Mouse (Mus musculus) lung, postnatal 0 days (tissue): ENCODE results near the gene Rnf43. TPM values are rescaled to one million over a fixed set of nuclear protein-coding genes. Genes with fewer than 3 reads are reported as not detected.

Experiments used
- ATAC-seq: fragments of 200-750 bp; cut with Nextera tagmentation; 2 replicates; pipeline ENCODE4 v1.8.0; 2017; ENCODE audit warnings: moderate library complexity
- DNase-seq: peaks from one replicate; pipeline ENCODE4 v3.0.0-alpha.2; 2016; ENCODE audit warnings: low spot score
- H3K27ac ChIP-seq: fragments of 300-500 bp; sonication (generic); 2 replicates; pipeline ENCODE4 v1.5.1; 2014; ENCODE audit warnings: antibody characterized with exemption, mild to moderate bottlenecking, low read length, mixed read lengths
- H3K27me3 ChIP-seq: fragments of 300-500 bp; sonication (generic); replicated peaks from 2 replicates; pipeline ENCODE4 v1.6.1; 2014; ENCODE audit warnings: low read length, mixed read lengths; ENCODE audit not compliant: insufficient read depth
- H3K36me3 ChIP-seq: fragments of 300-500 bp; sonication (generic); 2 replicates; pipeline ENCODE4 v1.6.1; 2014; ENCODE audit warnings: low read length, mixed read lengths; ENCODE audit not compliant: insufficient read depth
- H3K4me1 ChIP-seq: fragments of 300-500 bp; sonication (generic); 2 replicates; pipeline ENCODE4 v1.6.1; 2014; ENCODE audit warnings: antibody characterized with exemption, low read depth, low read length, mixed read lengths; ENCODE audit not compliant: insufficient read depth
- H3K4me2 ChIP-seq: fragments of 300-500 bp; sonication (generic); replicated peaks from 2 replicates; pipeline ENCODE4 v1.6.1; 2014; ENCODE audit warnings: low read depth, mild to moderate bottlenecking, low read length, moderate library complexity, mixed read lengths
- H3K4me3 ChIP-seq: fragments of 300-500 bp; sonication (generic); 2 replicates; pipeline ENCODE4 v1.5.1; 2014; ENCODE audit warnings: low read depth, low read length
- H3K9ac ChIP-seq: fragments of 300-500 bp; sonication (generic); replicated peaks from 2 replicates; pipeline ENCODE4 v1.6.1; 2014; ENCODE audit warnings: low read depth, mild to moderate bottlenecking
- H3K9me3 ChIP-seq: fragments of 300-500 bp; sonication (generic); 2 replicates; pipeline ENCODE4 v1.6.1; 2016; ENCODE audit warnings: low read length, mixed read lengths
- CTCF ChIP-seq: IDR thresholded peaks from 2 replicates; pipeline ENCODE4 v1.5.1; 2016; ENCODE audit warnings: antibody characterized with exemption, mild to moderate bottlenecking
- EP300 ChIP-seq: IDR thresholded peaks from 2 replicates; pipeline ENCODE4 v1.6.1; 2016; ENCODE audit warnings: antibody characterized with exemption, mild to moderate bottlenecking, control low read depth
- WGBS: fragments of 180-500 bp; shearing (Covaris S2); extraction: QIAGEN DNeasy Blood & Tissue Kit; methylation state at CpG from one replicate; pipeline ENCODE4 v1.1.7; 2014; 5-methylcytosine and 5-hydroxymethylcytosine counted together
- polyA plus RNA-seq: library from polyadenylated mRNA; unstranded; fragments of >200 nt; fragmentation: Nextera tagmentation; extraction: Ambion mirVana; gene quantifications from 2 replicates; pipeline ENCODE4 v1.2.1, GENCODE M21; 2015

Rnf43 gene
- polyA plus RNA-seq, 1 experiment from 2014 or later, result 4.6 TPM

GRCm38 (mm10) chr11:87703654-87704053 is 41.1 kb downstream of the Rnf43 start:
- 67% methylated on average over 5 of the region's 5 CpGs for WGBS
- no peak overlapping the region for H3K4me2 ChIP-seq
- H3K27me3 ChIP-seq, result no peaks in the 10 kb centered on the region

GRCm38 (mm10) chr11:87704289-87704688 is 41.8 kb downstream of the Rnf43 start:
- no peak for DNase-seq
- Histone ChIP-seq H3K4me3 (no peak overlapping the region), H3K36me3 (no peaks in the 10 kb centered on the region), H3K27ac (no peak overlapping the region), H3K4me1 (no peaks in the 10 kb centered on the region), H3K9me3 (no peaks in the 10 kb centered on the region), H3K4me2 (no peak overlapping the region), H3K9ac (no peak overlapping the region), H3K27me3 (no peaks in the 10 kb centered on the region)
- ATAC-seq, result no peak
- TF ChIP-seq CTCF, result no peak
- TF ChIP-seq EP300, result no peak
- 55% methylated on average over 9 of the region's 9 CpGs for WGBS

More at GRCm38 (mm10) chr11:87703654-87704053, 41.1 kb downstream of the Rnf43 start:
- DNase-seq (no peak), ATAC-seq (no peak)
- no peak for TF ChIP-seq CTCF
- TF ChIP-seq EP300, result no peak
- no peak overlapping the region for H3K27ac ChIP-seq
- no peak overlapping the region for H3K9ac ChIP-seq
- no peaks in the 10 kb centered on the region for H3K9me3 ChIP-seq
- H3K36me3 ChIP-seq, result no peaks in the 10 kb centered on the region
- H3K4me1 ChIP-seq, result no peaks in the 10 kb centered on the region
- H3K4me3 ChIP-seq, result no peak overlapping the region

- Histone ChIP-seq H3K9me3 (no peaks in the 10 kb centered on the region), H3K27ac (no peak overlapping the region), H3K4me2 (no peak overlapping the region), H3K27me3 (no peaks in the 10 kb centered on the region), H3K36me3 (no peaks in the 10 kb centered on the region), H3K9ac (no peak overlapping the region), H3K4me3 (no peak overlapping the region), H3K4me1 (no peaks in the 10 kb centered on the region)
- ATAC-seq (no peak), DNase-seq (peak; percentile 15)
- TF ChIP-seq CTCF (no peak), EP300 (no peak)
- WGBS, result 37% methylated on average over 8 of the region's 8 CpGs
Measured at GRCm38 (mm10) chr11:87707570-87707969, 45.0 kb downstream of the Rnf43 start.

- whole genome bisulfite sequencing, result 67% methylated on average over 5 of the region's 5 CpGs
- no peak overlapping the region for H3K4me2 ChIP-seq
- no peak for TF ChIP-seq EP300
- no peak for TF ChIP-seq CTCF
- ATAC-seq (no peak), DNase-seq (no peak)
- H3K4me1 ChIP-seq, result no peaks in the 10 kb centered on the region
- H3K27me3 ChIP-seq, result no peaks in the 10 kb centered on the region
- peak overlapping the region; percentile 16; the same call in 1 of the 2 replicates for H3K27ac ChIP-seq
- H3K36me3 ChIP-seq, result no peaks in the 10 kb centered on the region
- no peak overlapping the region for H3K9ac ChIP-seq
- H3K9me3 ChIP-seq, result no peaks in the 10 kb centered on the region
- H3K4me3 ChIP-seq, result no peak overlapping the region
Measured at GRCm38 (mm10) chr11:87708979-87709378, 46.5 kb downstream of the Rnf43 start.

- peak; percentile 89 for DNase-seq
- no peaks in the 10 kb centered on the region for H3K36me3 ChIP-seq
- H3K9ac ChIP-seq, result no peak overlapping the region
- peak overlapping the region; percentile 61 for H3K27ac ChIP-seq
- 7% methylated on average over 21 of the region's 21 CpGs for WGBS
- TF ChIP-seq CTCF (no peak), EP300 (peak; percentile 63)
- H3K4me2 ChIP-seq, result peak overlapping the region; percentile 44
- peak; percentile 97 for ATAC-seq
- H3K4me1 ChIP-seq, result no peaks in the 10 kb centered on the region
- no peaks in the 10 kb centered on the region for H3K27me3 ChIP-seq
- H3K9me3 ChIP-seq, result no peaks in the 10 kb centered on the region
- peak overlapping the region; percentile 14; the same call in 1 of the 2 replicates for H3K4me3 ChIP-seq
Measured at GRCm38 (mm10) chr11:87709513-87710261, 47.2 kb downstream of the Rnf43 start.

- H3K27ac ChIP-seq, result peak overlapping the region; percentile 61
- no peaks in the 10 kb centered on the region for H3K9me3 ChIP-seq
- no peaks in the 10 kb centered on the region for H3K4me1 ChIP-seq
- no peaks in the 10 kb centered on the region for H3K36me3 ChIP-seq
- no peak for DNase-seq
- WGBS, result 35% methylated on average over 7 of the region's 7 CpGs
- H3K9ac ChIP-seq, result no peak overlapping the region
- no peak for TF ChIP-seq CTCF
- no peak for TF ChIP-seq EP300
- H3K4me3 ChIP-seq, result 0 out of 2 replicates have a peak overlapping the region, but pooled peaks have one; percentile 14
- peak overlapping the region; percentile 44 for H3K4me2 ChIP-seq
- ATAC-seq, result peak; percentile 42
- no peaks in the 10 kb centered on the region for H3K27me3 ChIP-seq
Measured at GRCm38 (mm10) chr11:87710262-87710615, 47.7 kb downstream of the Rnf43 start.
